Mouse (Mus musculus) small intestine, adult 2 months (tissue): ENCODE data around the gene P2rx4.

Source experiments
- CTCF ChIP-seq: fragments of 200-500 bp; IDR thresholded peaks from 2 replicates; pipeline ENCODE4 v1.5.1; 2012; ENCODE audit warnings: low read depth, mild to moderate bottlenecking, control low read depth, inconsistent platforms, low read length, moderate library complexity, mixed read lengths; ENCODE audit not compliant: insufficient replicate concordance, insufficient read length; ENCODE audit errors: extremely low read depth
- POLR2A ChIP-seq: fragments of 200-500 bp; IDR thresholded peaks from 2 replicates; pipeline ENCODE4 v1.6.1; 2012; ENCODE audit warnings: low read depth, mild to moderate bottlenecking, control low read depth, inconsistent platforms, low read length, moderate library complexity

- TF ChIP-seq CTCF (no peak), POLR2A (no peak)
Measured at GRCm38 (mm10) chr5:122770806-122771261, 63.5 kb downstream of the P2rx4 start.
